Mouse (Mus musculus) NIH3T3 (cell line): ENCODE data around the gene Rpsa.
A peak's percentile ranks its signal among the peaks of the same experiment; 100 is the strongest.

Source experiments
- DNase-seq: peaks from one replicate; pipeline ENCODE4 v3.0.0-alpha.2; 2012; ENCODE audit warnings: low read depth

Gene Rpsa

DNA sequence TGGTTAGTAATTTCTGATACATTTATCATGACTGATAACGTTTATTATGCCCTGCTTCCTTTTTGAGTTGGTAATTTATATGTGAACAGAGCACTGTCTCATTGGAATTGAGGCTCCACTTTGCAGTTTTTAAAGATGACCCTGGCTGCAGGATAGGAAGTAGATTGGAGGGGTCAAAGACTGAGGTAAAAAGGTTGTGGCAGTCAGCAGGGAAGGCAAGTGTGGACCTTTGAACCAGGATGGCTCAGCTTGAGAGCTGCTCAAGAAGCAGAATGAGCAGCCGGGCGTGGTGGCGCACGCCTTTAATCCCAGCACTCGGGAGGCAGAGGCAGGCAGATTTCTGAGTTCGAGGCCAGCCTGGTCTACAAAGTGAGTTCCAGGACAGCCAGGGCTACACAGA lies 14.0 kb upstream of the Rpsa start:
- no peak for DNase-seq

DNA sequence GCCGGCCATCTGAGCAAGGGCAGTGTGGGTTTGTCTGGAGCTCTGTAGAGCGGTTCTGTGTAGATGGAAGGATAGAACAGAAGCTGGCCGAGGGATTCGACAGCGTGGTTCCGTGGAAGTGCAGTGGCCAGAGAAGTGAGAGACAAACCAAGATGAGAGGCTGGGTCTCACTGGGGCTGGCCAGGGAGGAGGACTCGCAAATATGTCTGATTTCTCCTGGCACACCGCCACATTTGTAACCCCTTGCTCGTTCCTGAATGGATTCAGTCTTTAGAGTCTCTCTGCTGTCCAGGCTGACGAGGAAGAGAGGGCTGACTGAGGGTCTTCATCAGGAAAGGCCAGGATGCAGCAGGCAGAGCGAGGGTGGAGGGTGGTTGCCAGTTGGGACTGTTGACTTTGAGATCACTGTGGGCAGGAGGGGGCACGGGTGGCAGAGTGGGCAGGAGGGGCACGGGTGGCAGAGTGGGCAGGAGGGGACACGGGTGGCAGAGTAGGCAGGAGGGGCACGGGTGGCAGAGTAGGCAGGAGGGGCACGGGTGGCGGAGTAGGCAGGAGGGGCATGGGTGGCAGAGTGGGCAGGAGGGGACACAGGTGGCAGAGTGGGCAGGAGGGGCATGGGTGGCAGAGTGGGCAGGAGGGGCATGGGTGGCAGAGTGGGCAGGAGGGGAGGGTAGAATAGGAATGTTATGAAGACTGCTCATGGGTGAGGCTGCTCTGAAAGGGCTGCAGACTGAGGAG lies 13.3 kb upstream of the Rpsa start:
- no peak for DNase-seq

DNA sequence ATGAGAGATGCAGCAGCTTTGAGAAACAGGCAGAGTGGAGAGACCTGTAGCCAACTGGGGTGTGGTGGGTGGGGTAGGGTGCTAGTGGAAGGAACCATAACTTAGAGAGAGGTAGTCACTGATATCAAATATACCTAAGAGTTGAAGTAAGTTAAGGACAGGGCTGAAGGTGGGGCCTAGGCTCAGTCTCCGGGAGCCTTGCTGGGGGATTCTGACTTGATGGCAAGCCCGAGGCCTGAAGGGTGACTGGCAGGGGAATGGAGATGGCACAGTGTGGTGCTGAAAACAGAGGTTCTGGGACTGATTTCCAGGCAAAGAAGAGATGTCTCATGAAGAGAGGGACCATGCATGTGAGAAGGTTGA lies 12.7 kb upstream of the Rpsa start:
- DNase-seq = no peak

DNA sequence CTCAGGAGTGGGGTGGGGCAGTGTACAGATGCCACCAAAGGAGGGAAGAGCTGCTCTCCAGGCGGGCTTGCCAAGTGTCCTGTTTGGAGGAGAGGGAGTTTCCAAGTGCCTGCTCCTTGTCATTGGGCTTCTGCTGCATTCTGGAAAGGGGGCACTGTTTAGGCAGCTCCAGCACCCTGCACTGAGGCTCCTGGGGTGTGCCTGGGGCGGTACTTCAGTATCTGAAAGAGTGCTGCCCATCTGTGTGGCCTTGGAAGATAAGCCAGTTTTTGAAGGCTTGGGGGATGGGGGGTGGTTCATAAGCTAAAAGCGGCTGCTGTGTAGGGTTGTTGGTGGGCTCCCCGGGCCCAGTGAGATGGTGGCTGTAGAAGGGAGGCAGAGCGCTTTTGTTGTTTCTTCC lies 11.9 kb upstream of the Rpsa start:
- no peak for DNase-seq

DNA sequence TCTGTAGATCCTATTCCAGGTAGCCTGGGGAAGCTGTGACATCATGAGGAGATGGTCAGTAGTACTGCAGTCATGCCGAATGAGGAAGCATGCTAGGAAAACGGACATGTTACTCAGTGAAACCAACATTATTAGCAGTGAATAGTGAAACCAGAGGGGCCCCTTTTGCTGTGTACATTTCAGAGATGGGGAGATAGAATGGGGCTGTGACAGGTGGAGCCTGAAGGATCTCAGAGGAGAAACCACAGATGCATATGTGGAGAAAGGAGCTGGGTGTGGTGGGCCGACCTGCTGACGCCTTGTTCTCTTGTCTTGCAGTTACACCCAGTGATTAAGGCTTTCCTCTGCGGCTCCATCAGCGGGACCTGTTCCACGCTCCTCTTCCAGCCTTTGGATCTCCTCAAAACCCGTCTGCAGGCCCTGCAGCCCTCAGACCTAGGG lies 11.3 kb upstream of the Rpsa start:
- no peak for DNase-seq

DNA sequence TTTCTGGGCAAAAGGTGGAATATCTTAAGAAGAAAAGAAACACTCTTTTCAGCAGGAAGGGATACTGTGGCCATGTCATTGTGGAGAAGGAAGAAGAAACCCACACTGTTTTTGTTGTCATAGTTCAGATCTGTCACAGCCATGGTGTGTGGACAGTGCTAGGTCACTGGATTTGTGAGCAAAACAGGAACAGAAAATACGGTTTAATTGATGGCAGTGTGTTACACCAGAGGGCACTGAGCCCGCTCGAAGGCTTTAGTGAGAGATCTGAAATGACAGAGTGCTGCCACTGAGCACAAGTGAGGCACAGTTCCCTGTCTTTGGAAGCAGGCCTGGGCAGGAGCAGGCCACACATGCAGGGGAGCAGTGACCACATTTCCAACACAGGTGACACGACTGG lies 9.3 kb upstream of the Rpsa start:
- DNase-seq = no peak

DNA sequence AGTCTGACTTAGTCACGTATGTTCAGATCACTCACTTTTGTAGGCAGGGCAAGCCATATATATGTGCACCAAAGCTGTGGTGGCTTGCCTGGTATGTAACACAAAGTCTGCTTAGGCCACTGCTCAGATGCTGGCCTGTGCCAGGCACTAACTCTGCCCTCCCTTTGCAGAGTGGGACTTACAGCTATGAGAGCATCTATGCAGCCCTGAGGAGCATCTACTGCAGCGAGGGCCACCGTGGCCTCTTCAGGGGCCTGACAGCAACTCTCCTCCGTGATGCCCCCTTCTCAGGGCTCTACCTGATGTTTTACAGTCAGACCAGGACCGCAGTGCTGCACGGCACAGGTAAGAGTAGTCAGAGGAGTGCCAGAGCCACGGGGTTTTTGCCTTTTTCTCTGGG lies 7.0 kb upstream of the Rpsa start:
- no peak for DNase-seq

DNA sequence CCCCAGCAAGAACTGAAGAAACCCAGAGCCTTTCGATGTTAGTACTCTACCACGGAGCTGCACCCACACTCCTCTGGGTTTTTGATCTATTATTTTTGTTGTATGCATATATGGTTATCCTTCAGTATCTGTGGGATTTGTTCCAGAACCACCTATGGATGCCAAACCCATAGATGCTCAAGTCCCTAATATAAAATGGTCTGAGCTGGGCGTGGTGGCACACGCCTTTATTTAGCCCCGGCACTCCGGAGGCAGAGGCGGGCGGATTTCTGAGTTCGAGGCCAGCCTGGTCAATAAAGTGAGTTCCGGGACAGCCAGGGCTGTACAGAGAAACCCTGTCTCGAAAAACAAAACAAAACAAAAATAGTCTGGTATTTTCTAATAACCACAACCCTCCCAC lies 621 bp upstream of the Rpsa start:
- DNase-seq = no peak

DNA sequence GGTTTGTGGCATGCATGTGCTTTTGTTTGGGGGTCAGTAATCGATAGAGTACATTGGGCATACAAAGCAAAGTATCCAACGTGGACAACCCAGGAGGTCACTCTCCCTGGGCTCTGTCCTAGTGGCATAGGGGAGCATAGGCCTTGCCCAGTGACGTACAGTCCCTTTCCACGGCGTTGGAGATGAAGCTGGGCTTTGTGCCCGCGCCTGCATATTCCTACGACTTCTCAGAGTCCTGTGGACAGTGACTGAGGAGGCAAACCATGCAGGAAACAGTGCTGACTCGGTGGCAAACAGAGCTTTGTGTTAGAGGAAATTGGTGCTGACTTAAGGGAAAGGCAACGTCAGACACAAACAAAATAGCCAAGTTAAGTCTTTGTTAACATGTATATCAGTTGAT lies 1.8 kb downstream of the Rpsa start:
- peak; percentile 40 for DNase-seq

DNA sequence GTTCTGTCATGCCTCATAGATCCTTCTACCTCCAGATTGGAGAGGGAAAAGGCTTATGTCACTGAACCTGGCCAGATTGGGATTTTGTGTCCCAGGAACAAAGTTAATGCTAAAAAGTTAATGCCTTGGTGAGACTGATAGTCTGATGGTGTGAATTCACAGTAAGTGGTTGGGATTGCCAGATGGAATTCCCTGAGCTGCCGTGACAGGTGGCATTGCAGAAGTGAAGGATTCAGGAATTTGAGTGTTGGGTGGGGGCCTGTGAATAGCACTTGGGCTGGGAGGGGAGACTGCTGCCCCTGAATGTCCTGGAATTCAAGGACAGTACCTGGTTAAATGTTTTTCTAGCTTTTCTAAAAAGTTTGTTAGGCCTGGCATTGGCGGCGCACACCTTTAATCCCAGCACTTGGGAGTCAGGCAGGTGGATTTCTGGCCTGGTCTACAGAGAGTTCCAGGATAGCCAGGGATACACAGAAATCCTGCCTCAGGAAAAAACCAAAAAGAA lies 4.3 kb downstream of the Rpsa start:
- no peak for DNase-seq

DNA sequence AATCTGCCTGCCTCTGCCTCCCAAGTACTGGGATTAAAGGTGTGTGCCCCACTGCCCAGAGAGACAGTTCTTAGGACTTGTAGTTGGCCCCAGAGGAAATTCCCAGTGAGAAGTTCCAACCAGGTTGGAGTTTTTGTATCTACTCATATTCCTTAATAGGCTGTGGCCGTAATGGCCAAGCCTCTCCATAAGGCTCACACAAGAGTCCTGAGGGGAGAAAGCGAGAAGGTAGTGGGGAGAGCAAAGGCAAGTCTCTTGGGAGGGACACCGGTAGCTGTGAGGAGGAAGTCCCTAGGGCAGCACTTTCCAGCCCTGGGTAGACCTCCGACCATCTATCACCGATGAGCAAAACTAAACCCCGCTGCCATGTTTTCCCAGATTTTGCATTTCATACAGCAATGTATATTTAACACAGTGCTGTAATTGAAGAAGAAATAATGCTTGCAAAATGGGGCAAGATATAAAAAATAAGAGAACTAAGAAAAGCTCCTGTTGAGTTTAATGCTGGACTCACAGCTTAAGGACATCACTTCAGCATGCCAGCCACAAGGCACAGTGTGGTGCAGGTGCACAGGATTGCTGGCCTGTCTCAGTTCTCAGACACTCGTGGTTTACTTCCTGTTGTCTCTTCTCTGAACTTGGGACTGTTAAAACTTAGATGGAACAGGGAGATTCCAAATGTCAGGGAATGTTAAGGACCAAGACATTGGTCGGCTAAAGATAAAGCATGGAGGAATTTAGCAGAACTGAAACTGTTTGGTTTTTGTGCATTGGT lies 5.7 kb downstream of the Rpsa start:
- no peak for DNase-seq

DNA sequence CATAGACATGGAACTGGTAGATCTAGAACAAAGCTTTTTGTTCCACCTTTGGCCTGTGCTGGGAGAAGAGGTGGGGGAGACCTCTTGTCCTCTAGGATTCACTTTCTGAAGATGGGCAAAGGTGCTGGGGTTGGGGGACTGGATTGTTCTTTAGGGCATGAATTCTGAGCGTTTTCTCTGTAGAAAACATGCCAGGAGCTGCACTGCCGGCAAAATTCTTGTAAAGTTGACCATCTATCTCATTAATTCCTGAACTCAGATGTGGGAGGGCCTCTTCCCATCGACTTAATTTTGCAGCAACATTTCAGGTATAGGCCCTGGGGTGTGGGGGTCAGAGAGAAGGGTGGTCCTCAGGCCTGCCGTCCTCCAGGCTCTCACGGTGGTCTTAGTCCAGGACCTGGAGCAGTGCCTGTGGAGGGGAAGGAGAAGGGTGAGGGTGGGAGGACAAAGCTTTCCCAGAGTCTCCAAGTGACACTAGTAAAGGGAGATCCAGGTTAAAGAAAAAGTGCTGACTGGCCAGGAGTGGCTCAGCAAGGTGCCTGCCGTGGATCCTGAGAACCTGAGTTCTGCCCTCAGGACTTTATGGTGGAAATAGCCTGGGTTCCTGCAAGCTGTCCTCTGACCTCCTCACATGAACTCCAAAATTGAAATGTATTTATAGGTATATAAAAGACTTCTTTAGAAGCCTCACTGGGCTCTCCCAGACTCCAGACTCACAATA lies 6.4 kb downstream of the Rpsa start:
- no peak for DNase-seq

DNA sequence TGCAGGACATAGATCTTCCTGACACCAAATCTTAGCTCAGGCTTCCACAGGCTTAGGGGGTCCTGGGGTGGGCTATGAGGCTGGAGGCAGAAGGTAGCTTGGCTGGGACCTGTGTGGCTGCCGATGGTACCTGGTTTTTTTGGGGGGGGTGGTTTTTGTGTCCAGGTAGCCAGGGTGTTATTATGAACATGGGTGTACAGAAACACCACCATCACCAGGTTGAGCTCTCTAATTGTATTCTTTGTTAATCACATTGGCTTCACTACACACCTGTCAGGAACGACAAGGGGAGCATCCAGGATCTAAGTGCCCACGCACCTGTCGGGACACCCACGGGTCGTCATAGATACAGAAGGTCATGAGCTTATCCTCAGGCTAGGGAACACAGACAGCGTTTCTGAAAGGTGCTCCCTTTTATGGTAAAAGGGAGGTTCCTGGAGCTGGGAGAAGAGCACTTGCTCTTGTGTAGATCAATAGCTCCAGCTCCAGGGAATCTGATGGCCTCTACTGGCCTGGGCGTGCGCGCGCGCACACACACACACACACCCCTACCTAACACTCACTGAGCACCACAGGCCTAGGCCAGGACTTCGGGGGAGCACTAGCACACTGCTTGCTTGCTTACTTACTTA lies 7.2 kb downstream of the Rpsa start:
- no peak for DNase-seq

DNA sequence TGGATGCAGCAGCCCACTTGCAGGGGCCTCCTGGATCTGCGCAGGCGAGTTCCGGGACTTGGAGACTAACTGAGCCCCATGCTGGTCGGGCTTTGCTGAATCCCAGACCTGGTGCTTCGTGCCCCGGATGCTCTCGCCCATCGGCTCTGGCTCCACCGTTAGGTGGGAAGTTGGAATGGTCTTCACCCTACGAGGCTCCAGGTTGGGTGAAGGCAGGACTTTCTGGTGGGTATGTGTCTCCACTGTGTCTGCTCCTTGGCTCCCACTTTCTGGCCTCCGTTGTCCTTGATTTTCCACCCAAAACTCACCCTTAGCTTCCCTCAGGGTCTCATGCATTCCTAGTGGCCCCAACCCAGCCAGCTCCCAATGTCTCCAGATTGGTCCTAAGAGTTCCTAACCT lies 8.0 kb downstream of the Rpsa start:
- no peak for DNase-seq

DNA sequence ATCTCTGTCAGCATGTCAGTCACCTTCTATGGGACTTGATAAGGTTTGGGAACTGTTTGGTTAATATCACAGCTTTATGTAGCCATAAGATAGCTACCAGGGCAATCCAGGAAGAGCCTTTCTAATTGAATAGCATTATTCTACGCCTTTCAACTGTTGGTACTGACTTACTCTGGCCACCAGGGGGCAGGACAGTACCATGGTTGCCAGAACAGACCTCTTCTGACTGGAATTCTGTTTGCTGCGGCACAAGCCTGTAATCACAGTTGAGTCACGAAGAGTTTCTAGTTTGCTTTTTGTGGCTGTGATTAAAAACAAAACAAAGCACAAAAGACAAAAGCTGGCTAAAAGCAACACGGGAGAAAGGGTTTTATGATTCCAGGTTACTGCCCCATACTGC lies 13.2 kb downstream of the Rpsa start:
- peak; percentile 89 for DNase-seq

DNA sequence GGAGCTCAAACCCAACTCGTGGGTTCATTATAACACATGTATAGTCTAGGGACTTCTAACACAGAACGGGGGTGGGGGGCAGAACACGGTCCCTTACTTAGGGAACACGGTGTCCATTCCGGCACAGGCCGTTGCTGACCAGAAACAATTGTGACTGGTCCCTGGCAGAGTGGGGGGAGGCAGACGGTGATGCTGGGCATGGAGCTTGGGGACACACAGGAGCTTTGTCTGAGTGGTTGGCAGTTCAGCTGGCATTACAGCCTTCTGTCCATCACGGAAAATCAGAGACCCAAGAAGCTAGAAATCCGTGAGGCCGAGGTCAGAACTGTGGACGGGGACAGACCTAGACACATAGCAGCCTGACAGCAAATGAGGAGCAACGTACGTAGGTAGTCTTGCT lies 17.0 kb downstream of the Rpsa start:
- no peak for DNase-seq

DNA sequence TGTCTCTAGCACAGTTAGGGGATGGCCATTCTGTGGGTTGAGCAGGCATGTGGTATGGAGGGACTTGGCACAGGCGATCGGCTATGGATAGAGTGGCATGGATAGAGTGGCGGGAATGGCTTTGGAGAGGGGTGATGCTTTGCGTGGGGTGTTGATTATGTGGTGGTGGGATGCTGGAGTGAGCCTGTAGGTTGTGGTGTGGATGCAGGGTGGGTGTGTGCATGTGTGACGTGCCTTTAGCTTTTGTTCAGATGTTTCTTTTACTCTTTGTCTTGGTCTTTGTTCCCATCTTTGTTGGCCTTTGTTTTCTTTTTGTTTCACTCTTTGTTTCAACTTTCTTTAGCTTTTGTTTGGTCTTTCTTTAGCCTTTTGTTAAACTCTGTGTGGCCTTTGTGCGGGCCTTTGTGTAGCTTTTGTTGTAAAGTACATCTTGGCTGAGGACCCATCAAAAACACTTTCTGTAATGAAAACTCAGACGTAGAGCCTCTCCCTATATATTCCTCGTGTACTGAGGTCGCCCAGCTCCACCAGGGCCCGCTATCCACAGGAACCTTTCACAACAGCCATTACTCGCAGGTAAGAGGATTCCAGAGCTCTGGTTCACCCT lies 21.8 kb downstream of the Rpsa start, which contains the start of gene Mobp:
Mobp (plus strand) TSS at position 486 of the 607 bp plus-strand sequence.
- DNase-seq = no peak

DNA sequence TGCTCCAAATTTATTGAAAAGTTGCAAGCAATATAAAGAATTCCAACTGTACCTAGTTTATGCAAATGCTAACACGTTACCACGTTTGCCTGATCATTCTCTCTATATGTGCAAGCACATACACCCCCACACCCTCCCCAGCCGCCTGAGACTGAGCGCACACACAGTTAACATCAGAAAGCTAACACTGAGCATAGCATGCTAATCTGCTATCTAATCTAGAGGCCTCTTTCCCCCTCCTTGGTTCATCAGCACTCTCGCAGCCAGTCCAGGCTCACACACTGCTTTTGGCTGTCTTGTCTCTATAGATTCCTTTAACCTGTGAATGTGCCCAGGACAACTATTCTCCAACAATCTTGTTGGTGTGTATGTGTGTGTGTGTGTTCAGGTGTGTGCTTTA lies 23.7 kb downstream of the Rpsa start:
- DNase-seq = no peak

DNA sequence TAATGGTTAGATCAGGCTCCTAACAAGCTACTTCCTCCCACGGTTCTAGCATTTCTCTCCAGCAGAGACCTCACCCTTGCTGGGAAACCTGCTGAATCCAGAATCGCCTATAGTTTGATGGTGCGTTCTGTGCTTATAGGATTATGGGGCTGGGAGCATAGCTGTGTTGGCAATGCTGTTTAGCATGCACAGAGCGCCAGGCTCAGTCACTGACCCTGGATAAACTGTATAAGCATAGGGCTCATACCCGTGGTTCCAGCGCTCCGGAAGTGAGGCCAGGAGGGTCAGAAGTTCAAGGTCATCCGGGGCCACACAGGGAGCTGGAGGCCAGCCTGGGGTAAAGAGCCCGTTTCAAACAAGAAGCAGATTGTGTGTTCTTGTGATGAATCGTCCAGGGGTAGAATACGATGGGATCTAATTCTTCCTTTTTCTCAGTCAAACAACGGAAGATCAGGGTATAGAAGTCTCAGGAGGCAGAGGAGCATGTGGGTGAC lies 24.5 kb downstream of the Rpsa start:
- no peak for DNase-seq

DNA sequence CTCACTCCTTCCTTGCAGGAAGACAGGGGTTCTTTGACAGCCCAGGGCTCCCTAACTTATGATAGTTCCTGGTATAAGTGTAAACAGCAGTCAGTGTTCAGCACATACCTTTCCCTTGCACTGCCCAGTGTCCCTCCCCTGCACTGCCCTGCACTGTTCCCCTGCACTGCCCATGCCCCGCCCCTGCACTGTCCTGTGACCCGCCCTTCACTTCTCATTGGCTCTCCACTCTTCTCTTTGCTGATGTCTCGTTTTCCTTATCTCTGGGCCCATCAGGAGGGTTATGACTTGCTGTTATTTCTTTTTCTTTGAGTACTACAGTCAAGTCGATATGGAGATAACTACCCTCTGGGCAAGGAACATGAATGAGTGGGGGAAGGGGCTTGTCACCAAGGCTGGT lies 30.6 kb downstream of the Rpsa start:
- no peak for DNase-seq

DNA sequence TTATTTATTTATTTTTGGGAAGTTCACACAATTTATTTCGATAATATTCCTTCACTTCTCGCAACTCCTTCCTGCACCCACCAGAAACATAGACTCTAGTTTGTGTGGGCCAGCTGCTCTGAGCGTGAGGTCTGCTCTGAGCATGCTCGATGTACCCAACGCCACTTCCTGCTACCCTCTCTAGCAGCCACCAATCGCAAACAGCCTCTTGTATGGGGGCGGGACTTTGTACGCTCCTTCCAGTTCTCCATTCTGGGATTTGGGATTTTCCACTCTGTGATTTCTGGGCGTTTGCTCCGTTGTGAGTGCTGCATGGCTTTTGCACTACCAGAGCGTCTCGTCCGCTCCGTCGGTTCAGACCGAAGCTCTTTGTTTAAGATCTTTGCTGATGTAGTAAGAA lies 36.4 kb downstream of the Rpsa start:
- peak; percentile 5 for DNase-seq

DNA sequence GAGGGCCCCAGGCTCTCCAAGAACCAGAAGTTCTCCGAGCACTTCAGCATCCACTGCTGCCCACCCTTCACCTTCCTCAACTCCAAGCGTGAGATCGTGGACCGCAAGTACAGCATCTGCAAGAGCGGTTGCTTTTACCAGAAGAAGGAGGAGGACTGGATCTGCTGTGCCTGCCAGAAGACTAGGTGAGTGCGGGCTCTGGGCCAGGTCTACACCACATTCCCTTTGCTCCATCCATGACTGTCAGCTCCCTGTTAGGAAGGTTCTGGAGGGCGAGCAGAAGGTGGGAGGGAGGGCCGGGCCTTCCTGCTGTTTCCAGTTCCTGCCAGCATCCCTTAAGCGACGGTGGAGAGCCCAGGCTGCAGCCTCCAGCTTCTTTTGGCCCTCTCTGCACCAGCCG lies 40.3 kb downstream of the Rpsa start:
- no peak for DNase-seq
